Mouse (Mus musculus) adrenal gland, postnatal 4 days (tissue): ENCODE results near the gene Csf2. TPM values are rescaled to one million over a fixed set of nuclear protein-coding genes. Genes with fewer than 3 reads are reported as not detected.

Experiments
- total RNA-seq, 2 experiments: library from RNA; stranded (reverse); gene quantifications; 2 replicates each; pipeline ENCODE4 v1.2.3; 2021

The Csf2 gene
- total RNA-seq, 2 experiments from 2014 or later: not detected

Other genes starting within 250 kb of the Csf2 start
- 1 to 10 TPM; 4.6 to 5.0 TPM for gene Slc22a4, start 221.6 kb downstream of the Csf2 start, total RNA-seq
- 10 to 100 TPM; 34.7 to 38.8 TPM for gene Pdlim4, start 180.7 kb downstream of the Csf2 start, total RNA-seq
- 10 to 100 TPM; 20.8 to 21.9 TPM for gene P4ha2, start 149.6 kb downstream of the Csf2 start, total RNA-seq
- gene Il3, start 17.6 kb upstream of the Csf2 start, total RNA-seq: not detected
- gene Acsl6, start 54.1 kb upstream of the Csf2 start, total RNA-seq: 1 to 10 TPM; 3.6 to 7.2 TPM
- not detected for gene Meikin, start 121.0 kb upstream of the Csf2 start, total RNA-seq
- 10 to 100 TPM; 25.6 to 25.9 TPM for gene Fnip1, start 188.5 kb upstream of the Csf2 start, total RNA-seq